Mouse (Mus musculus) kidney, adult 2 months (tissue): ENCODE measurements around the gene Ckap4.
A peak's percentile ranks its signal among the peaks of the same experiment; 100 is the strongest.

ENCODE experiments used
- CTCF ChIP-seq: fragments of 200-500 bp; conservative IDR thresholded peaks from 2 replicates; pipeline ENCODE4 v1.5.1; 2011; ENCODE audit warnings: low read depth, mild to moderate bottlenecking, control low read depth, low read length, moderate library complexity, mixed read lengths; ENCODE audit not compliant: insufficient read depth, insufficient read length
- POLR2A ChIP-seq: fragments of 200-500 bp; IDR thresholded peaks from one replicate; pipeline ENCODE4 v1.6.1; 2011; ENCODE audit warnings: low read depth, low read length, control low read depth

- TF ChIP-seq POLR2A: no peak
- peak; percentile 31 for TF ChIP-seq CTCF
Measured at GRCm38 (mm10) chr10:84558511-84558910, 24.6 kb upstream of the Ckap4 start.
